Mouse (Mus musculus): ENCODE results near the gene Hist1h1e. TPM values are rescaled to one million over a fixed set of nuclear protein-coding genes. Genes with fewer than 3 reads are reported as not detected.
"Not testable (repeated sequence)": the region's sequence is repeated elsewhere in the genome, so short reads cannot be mapped to it uniquely, and the experiment has no call there.

Hist1h1e gene
- total and polyA plus RNA-seq, 3 experiments = 1.2 to 71.4 (median 44.2) TPM

DNA sequence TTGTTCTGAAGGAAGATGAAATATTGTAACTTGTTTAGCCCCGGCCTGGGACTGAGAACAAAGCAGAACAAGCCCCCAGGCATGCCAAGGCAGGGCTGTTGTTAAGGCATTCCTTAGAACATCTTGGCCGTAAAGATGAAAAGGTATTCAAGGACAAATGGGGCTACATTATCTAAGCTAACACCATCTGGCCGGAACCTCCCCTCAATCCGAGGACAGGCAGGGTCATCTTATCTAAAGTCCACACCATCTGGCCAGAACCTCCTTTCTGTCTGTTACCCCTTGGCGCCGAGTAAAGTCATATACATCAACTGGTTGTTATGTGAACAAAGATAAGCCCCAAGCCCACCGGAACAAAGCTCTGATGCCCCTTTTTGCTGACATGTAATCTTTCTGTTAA is 30.5 kb downstream of the Hist1h1e start:
- DNase-seq = not testable (repeated sequence)

GRCm38 (mm10) chr13:23591206-23591605 is 31.2 kb downstream of the Hist1h1e start:
- no peak for DNase-seq

- DNase-seq = no peak
Observed at GRCm38 (mm10) chr13:23586940-23587225, 35.5 kb downstream of the Hist1h1e start.

GRCm38 (mm10) chr13:23586099-23586939 is 36.0 kb downstream of the Hist1h1e start:
- DNase-seq = no peak

GRCm38 (mm10) chr13:23585442-23586098 is 36.8 kb downstream of the Hist1h1e start:
- DNase-seq = peak; percentile 84

DNA sequence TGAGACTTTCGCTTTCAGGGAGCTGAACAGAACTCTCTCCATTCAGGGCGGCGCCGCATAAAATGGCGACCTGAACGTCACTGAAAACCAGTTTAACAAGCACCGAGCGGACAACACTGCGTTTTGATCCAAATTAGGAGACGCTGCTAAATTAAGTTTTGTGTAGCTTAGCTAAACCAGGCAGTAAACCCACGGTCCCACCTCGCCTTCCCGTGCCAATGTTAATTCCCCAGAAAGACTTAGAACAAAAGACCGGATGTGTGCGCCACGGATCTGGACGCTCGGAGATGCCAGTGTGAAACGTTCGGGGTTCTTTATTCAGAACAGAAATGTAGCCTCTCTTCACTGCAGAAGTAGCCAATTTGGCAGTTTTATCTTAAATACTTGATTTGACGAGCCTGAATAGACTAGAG is 37.3 kb downstream of the Hist1h1e start:
- DNase-seq = peak; percentile 79

GRCm38 (mm10) chr13:23584331-23584730 is 38.0 kb downstream of the Hist1h1e start:
- no peak for DNase-seq

DNA sequence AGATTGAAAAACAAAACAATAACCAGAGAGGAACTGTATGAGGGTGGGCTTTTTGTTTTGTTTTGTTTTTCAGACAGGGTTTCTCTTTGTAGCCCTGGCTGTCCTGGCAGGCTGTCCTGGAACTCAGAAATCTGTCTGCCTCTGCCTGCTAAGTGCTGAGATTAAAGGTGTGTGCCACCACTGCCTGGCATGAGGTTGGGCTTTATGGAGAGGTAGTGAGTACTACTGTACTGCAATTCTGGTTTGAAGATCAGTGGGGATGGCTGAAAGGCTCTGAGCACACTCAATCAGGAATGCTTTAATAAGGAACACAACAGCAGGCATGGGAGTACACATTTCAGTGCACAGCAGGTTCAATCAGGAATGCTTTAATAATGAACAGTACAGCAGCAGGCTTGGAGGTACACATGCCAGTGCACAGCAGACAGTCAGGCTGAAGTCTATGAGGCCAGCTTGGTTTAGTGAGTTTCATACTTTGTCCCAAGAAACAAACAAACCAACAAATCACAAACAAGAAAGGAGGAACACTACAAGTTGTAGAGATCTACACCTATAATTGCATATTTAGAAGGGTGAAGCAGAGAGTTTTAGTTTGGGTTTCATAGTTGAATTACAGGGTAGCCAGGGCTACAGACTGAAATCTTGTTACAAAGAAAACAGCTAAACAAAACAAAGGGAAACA is 38.8 kb downstream of the Hist1h1e start:
- DNase-seq = no peak

GRCm38 (mm10) chr13:23582219-23583056 is 39.9 kb downstream of the Hist1h1e start:
- DNase-seq = no peak

DNA sequence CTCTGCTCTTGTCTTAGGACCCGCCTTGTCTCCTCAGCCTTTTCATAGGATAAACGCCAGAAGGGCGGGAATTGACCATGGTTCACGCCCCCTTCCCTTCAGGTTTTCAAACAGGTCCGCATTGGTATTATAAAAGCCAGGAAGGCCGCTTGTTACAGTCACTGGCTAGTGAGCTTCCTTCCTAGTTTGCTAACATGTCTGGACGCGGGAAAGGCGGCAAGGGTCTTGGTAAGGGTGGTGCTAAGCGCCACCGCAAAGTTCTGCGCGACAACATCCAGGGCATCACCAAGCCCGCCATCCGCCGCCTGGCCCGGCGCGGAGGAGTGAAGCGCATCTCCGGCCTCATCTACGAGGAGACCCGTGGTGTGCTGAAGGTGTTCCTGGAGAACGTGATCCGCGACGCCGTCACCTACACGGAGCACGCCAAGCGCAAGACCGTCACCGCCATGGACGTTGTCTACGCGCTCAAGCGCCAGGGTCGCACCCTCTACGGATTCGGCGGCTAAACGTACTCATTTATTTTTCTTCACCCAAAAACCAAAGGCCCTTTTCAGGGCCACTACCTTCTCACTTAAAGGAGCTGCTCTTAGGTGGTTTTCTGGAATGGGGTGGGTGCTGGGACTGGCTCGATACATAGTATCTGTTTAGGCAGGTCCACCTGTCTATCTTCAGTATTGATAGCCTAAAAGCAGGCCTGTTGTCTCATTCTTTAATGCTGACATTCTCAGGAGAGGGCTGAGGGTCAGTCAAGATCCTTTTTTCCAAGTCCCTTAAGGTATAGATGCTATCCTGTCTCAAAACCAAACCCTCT is 40.7 kb downstream of the Hist1h1e start, which contains the start of gene Hist1h4d:
Gene Hist1h4d, plus strand, starts transcription at position 191 of the 811 bp plus-strand sequence.
- peak; percentile 97 for DNase-seq

DNA sequence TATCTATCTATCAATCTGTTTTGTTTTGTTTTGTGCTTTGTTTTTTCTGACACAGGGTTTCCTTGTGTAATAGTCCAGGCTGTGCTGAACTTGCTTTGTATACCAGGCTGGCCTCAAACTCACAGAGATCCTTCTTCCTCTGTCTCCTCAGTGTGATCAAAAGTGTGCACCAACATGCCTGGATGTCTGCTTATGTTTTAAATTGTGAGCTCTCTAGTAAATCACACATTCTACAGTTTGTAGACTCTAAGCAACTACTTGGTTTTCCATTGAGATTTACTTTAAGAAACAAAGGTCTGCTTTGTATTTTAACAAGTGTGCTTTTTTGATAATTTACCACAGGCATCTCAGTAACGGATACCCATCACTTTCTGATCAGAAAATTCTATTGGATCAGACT is 44.5 kb downstream of the Hist1h1e start:
- DNase-seq = no peak

DNA sequence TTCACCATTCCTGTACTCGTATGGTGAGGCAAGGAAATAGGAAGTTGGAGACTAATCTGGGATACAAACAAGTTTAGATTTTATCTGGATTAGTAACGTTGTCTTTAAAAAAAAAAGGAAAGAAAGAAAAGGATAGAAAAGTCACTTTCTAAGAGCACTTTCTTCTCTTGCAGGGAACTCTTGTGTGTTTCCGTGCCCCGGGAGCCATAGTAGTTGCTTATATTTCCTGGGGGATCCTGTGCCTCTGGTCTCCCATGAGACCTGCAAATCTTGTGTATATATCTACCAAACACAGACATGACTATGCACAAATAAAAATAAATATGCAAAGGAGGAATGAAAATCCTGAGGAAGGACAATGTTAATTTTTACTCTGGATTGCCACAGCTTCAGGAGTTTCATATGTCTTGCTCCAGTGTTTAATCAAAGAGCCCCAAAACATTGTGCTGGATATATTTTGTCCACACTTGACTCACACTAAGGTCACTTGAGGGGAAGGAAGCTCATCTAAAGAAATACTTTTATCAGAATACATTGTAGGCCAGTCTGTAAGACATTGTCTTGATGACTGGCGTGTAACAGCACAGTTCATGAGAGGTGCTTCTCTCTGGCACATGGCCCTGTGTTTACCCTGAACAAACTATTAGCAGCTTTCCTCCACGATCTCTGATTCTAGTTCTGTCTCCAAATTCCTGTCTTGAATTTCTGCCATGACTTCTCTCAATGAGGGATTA is 45.3 kb downstream of the Hist1h1e start:
- DNase-seq = no peak

DNA sequence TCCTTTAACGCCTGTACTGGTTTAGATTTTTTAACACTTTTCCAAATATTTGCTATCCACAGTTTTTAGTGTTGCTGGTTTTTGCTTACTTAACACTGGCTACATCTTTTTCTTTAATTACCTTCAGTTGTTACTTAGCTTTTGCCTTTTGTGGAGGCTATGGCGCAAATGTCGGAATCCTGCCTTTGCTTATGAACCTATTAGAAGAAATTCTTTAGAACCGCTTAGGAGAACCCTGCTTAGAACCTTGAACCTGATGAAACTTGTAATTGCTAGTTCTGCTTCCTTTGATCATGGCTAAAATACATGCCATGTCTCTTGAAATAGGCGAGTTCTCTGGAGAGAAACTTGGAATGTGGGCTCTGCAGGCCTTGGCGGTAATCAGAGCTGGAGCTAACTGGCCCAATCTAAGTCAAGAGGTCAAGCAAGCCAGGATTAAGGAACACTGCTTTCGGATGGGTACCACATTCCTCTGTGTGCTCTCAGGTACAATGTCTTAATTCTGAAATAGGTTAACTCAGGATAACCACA is 45.9 kb downstream of the Hist1h1e start:
- no peak for DNase-seq

DNA sequence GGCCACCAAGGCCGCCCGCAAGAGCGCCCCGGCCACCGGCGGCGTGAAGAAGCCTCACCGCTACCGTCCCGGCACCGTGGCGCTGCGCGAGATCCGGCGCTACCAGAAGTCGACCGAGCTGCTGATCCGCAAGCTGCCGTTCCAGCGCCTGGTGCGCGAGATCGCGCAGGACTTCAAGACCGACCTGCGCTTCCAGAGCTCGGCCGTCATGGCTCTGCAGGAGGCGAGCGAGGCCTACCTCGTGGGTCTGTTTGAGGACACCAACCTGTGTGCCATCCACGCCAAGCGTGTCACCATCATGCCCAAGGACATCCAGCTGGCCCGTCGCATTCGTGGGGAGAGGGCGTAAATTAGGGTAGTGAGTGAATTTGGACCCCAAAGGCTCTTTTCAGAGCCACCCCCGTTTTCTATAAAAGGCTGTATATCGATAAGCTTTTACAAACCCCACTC is 46.5 kb downstream of the Hist1h1e start:
- not testable (repeated sequence) for DNase-seq

DNA sequence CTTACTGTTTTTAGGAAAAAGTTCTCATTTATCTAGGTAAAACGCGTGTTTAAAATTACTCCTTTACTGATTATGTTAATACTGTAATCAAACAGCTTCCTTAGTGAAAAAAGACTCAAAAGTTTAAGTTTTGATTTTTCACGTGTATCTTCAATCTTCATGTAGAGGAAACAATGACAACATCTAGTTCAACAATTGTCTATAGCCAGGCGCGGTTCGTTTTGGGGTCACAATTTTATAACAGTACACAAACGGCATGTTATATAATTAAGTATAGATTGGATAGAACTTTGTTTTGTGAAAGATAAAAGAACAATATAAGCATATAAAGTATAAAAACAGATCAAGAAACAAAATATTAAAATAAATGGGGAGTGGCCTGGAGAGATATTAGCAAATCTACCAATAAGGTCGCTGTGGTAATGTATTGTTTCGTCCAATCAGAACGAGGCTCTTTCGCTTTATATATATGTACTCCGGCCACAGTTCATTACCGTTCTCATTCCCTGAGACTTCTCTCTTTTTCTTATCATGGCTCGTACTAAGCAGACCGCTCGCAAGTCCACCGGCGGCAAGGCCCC is 47.0 kb downstream of the Hist1h1e start, which contains the start of gene Hist1h3d:
Gene Hist1h3d, plus strand, starts transcription at position 493 of the 581 bp plus-strand sequence.
- DNase-seq = peak; percentile 57

GRCm38 (mm10) chr13:23574546-23575170 is 47.7 kb downstream of the Hist1h1e start:
- not testable (repeated sequence) for DNase-seq

DNA sequence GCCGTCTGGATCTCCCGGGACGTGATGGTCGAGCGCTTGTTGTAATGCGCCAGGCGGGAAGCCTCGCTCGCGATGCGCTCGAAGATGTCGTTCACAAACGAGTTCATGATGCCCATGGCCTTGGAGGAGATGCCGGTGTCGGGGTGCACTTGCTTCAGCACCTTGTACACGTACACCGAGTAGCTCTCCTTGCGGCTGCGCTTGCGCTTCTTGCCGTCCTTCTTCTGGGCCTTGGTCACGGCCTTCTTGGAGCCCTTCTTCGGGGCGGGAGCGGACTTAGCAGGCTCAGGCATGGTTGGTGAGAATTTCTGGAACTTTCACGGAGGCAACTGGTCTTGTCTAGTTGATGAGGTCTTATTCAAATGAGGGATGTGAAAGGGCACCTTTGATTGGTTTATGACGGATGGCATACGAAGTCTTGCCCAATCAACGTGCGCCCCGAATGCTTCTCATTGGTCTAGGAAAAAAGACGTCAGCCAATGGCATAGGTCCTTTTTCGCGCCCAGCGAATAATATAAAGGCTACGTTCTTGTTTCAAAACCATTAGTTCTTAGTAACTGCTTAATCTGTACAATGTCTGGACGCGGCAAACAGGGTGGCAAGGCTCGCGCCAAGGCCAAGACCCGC is 48.3 kb downstream of the Hist1h1e start, which contains the start of the genes Hist1h2bf and Hist1h2ad:
Gene Hist1h2bf, minus strand, starts transcription at position 299 of the 627 bp plus-strand sequence.
Gene Hist1h2ad, plus strand, starts transcription at position 484 of the 627 bp plus-strand sequence.
- peak; percentile 87 for DNase-seq
